Mouse (Mus musculus): ENCODE measurements around the gene Cdc42ep4. TPM values are rescaled to one million over a fixed set of nuclear protein-coding genes. Genes with fewer than 3 reads are reported as not detected.

Cdc42ep4 gene
- polyA plus RNA-seq, 1 experiment from 2014 or later, result 49.5 TPM

DNA sequence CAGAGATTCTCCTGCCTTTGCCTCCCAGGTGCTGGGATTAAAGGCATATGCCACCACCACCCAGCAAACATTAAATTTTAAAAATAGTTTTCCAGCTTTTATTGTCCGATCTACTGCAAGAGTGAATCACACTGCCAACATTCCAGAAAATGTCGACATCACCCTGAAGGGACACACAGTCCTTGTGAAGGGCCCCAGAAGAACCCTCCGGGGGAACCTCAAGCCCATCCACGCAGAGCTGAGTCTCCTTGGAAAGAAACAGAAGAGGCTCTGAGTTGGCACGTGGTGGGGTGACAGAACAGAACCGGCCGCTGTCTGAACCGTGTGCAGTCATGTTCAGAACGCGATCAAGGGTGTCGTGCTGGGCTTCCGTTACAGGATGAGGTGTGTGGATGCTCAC is 4.9 kb upstream of the Cdc42ep4 start:
- H3K9ac ChIP-seq (replicated peaks; ENCODE audit: low read length), result no peak overlapping the region
- 95% methylated on average over 12 of the region's 12 CpGs for WGBS
- H3K4me2 ChIP-seq (ENCODE audit: low read length), result no peak overlapping the region
- ATAC-seq (ENCODE audit: low FRiP score, low TSS enrichment), result no peak
- no peaks in the 10 kb centered on the region for H3K9me3 ChIP-seq (ENCODE audit: control insufficient read depth, low read length)
- no peak overlapping the region for H3K27ac ChIP-seq (replicated peaks; ENCODE audit: low read depth, low read length)
- no peaks in the 10 kb centered on the region for H3K36me3 ChIP-seq (ENCODE audit: control insufficient read depth, insufficient read depth, low read length)
- H3K4me3 ChIP-seq (replicated peaks; ENCODE audit: low read depth, low read length), result no peak overlapping the region
- DNase-seq, result no peak
- no peaks in the 10 kb centered on the region for H3K27me3 ChIP-seq (ENCODE audit: control insufficient read depth, insufficient read depth, low read length)
- H3K4me1 ChIP-seq (ENCODE audit: control insufficient read depth, insufficient read depth, low read length), result peaks cover 6% of the 10 kb centered on the region; the same call in 1 of the 2 replicates

- WGBS, result 93% methylated on average over 14 of the region's 14 CpGs
- H3K4me1 ChIP-seq (ENCODE audit: control insufficient read depth, insufficient read depth, low read length), result peaks cover 6% of the 10 kb centered on the region; the same call in 1 of the 2 replicates
- no peak for ATAC-seq (ENCODE audit: low FRiP score, low TSS enrichment)
These were observed 4.2 kb upstream of the Cdc42ep4 start for GRCm38 (mm10) chr11:113755878-113756277.

DNA sequence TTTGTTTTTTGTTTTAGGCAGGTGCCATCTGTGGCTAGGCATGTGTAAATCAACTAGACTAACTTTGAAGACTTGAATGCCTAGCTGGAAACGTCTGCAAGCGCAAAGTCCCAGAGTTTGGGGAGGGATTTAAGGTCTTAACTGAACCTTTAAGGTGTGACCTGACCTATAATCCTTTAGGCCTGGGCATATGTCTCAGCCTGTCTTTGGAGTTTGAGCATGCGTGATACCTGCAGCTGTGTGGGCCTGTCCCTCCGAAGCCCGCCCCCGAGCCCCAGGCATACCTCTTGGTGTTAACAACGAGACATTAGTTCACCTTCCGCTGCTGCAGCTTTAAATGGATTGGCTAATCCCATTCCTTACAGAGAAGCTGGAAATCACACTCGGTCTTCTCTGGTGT is 3.2 kb upstream of the Cdc42ep4 start:
- no peaks in the 10 kb centered on the region for H3K9me3 ChIP-seq (ENCODE audit: control insufficient read depth, low read length)
- H3K36me3 ChIP-seq (ENCODE audit: control insufficient read depth, insufficient read depth, low read length), result no peaks in the 10 kb centered on the region
- no peak overlapping the region for H3K4me2 ChIP-seq (ENCODE audit: low read length)
- H3K4me1 ChIP-seq (ENCODE audit: control insufficient read depth, insufficient read depth, low read length), result peaks cover 11% of the 10 kb centered on the region
- no peak overlapping the region for H3K9ac ChIP-seq (replicated peaks; ENCODE audit: low read length)
- H3K4me3 ChIP-seq (replicated peaks; ENCODE audit: low read depth, low read length), result no peak overlapping the region
- ATAC-seq (ENCODE audit: low FRiP score, low TSS enrichment), result no peak
- H3K27ac ChIP-seq (replicated peaks; ENCODE audit: low read depth, low read length), result no peak overlapping the region
- H3K27me3 ChIP-seq (ENCODE audit: control insufficient read depth, insufficient read depth, low read length), result no peaks in the 10 kb centered on the region
- no peak for DNase-seq
- 34% methylated on average over 9 of the region's 9 CpGs for WGBS

More at GRCm38 (mm10) chr11:113755878-113756277, 4.2 kb upstream of the Cdc42ep4 start:
- Histone ChIP-seq H3K4me3 (replicated peaks; ENCODE audit: low read depth, low read length) (no peak overlapping the region), H3K9me3 (ENCODE audit: control insufficient read depth, low read length) (no peaks in the 10 kb centered on the region), H3K27me3 (ENCODE audit: control insufficient read depth, insufficient read depth, low read length) (no peaks in the 10 kb centered on the region), H3K36me3 (ENCODE audit: control insufficient read depth, insufficient read depth, low read length) (no peaks in the 10 kb centered on the region), H3K9ac (replicated peaks; ENCODE audit: low read length) (no peak overlapping the region), H3K27ac (replicated peaks; ENCODE audit: low read depth, low read length) (no peak overlapping the region), H3K4me2 (ENCODE audit: low read length) (no peak overlapping the region)
- no peak for DNase-seq

GRCm38 (mm10) chr11:113752685-113753430 is 1.2 kb upstream of the Cdc42ep4 start:
- 94% methylated on average over 10 of the region's 10 CpGs for WGBS
- Histone ChIP-seq H3K4me3 (replicated peaks; ENCODE audit: low read depth, low read length) (no peak overlapping the region), H3K4me2 (ENCODE audit: low read length) (no peak overlapping the region), H3K9ac (replicated peaks; ENCODE audit: low read length) (no peak overlapping the region), H3K36me3 (ENCODE audit: control insufficient read depth, insufficient read depth, low read length) (no peaks in the 10 kb centered on the region), H3K4me1 (ENCODE audit: control insufficient read depth, insufficient read depth, low read length) (peaks cover 31% of the 10 kb centered on the region), H3K27me3 (ENCODE audit: control insufficient read depth, insufficient read depth, low read length) (no peaks in the 10 kb centered on the region), H3K9me3 (ENCODE audit: control insufficient read depth, low read length) (no peaks in the 10 kb centered on the region), H3K27ac (replicated peaks; ENCODE audit: low read depth, low read length) (no peak overlapping the region)
- DNase-seq (no peak), ATAC-seq (ENCODE audit: low FRiP score, low TSS enrichment) (no peak)

DNA sequence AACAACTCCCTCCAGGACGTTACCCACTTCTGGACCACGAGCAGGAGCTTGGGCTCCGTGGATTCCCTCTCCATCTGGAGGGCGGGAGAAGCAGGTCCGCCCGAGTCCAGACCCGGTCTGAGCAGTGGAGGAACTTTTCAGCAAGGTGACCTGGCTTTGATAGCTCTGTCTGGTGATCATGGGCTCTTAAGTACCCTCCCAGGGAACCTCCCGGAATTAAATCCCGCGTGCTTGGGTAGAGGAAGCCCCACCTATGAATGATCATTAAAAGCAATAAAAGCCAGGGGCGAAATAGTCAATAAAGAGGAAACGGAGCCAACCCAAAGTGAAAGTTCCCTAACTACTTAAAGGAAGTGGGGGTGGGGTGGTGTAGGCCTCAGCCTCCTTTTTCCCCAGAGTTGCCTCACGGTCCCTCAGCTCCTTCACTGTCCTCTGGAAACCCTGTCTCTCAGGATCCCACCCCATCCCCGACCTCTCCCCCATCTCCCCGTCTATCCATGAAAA is 529 bp upstream of the Cdc42ep4 start:
- no peak for DNase-seq
- Histone ChIP-seq H3K4me1 (ENCODE audit: control insufficient read depth, insufficient read depth, low read length) (peaks cover 34% of the 10 kb centered on the region), H3K9me3 (ENCODE audit: control insufficient read depth, low read length) (no peaks in the 10 kb centered on the region), H3K27ac (replicated peaks; ENCODE audit: low read depth, low read length) (peak overlapping the region; percentile 93), H3K27me3 (ENCODE audit: control insufficient read depth, insufficient read depth, low read length) (no peaks in the 10 kb centered on the region), H3K9ac (replicated peaks; ENCODE audit: low read length) (peak overlapping the region; percentile 89), H3K36me3 (ENCODE audit: control insufficient read depth, insufficient read depth, low read length) (no peaks in the 10 kb centered on the region; the same call in 1 of the 2 replicates), H3K4me2 (ENCODE audit: low read length) (peak overlapping the region; percentile 80), H3K4me3 (replicated peaks; ENCODE audit: low read depth, low read length) (peak overlapping the region; percentile 87)
- 0 out of 2 replicates have a peak, but pooled peaks have one; percentile 7 for ATAC-seq (ENCODE audit: low FRiP score, low TSS enrichment)
- WGBS, result 28% methylated on average over 15 of the region's 15 CpGs

- Histone ChIP-seq H3K27me3 (ENCODE audit: control insufficient read depth, insufficient read depth, low read length) (no peaks in the 10 kb centered on the region), H3K4me2 (ENCODE audit: low read length) (peak overlapping the region; percentile 80), H3K9me3 (ENCODE audit: control insufficient read depth, low read length) (no peaks in the 10 kb centered on the region), H3K4me3 (replicated peaks; ENCODE audit: low read depth, low read length) (peak overlapping the region; percentile 87), H3K36me3 (ENCODE audit: control insufficient read depth, insufficient read depth, low read length) (no peaks in the 10 kb centered on the region; the same call in 1 of the 2 replicates), H3K27ac (replicated peaks; ENCODE audit: low read depth, low read length) (peak overlapping the region; percentile 93), H3K9ac (replicated peaks; ENCODE audit: low read length) (peak overlapping the region; percentile 89), H3K4me1 (ENCODE audit: control insufficient read depth, insufficient read depth, low read length) (peaks cover 34% of the 10 kb centered on the region)
- WGBS, result under 1% methylated on average over 67 of the region's 67 CpGs
- peak; percentile 49; the same call in 1 of the 2 replicates for ATAC-seq (ENCODE audit: low FRiP score, low TSS enrichment)
- DNase-seq, result peak; percentile 82
These were observed 854 bp downstream of the Cdc42ep4 start for GRCm38 (mm10) chr11:113750571-113751483.

DNA sequence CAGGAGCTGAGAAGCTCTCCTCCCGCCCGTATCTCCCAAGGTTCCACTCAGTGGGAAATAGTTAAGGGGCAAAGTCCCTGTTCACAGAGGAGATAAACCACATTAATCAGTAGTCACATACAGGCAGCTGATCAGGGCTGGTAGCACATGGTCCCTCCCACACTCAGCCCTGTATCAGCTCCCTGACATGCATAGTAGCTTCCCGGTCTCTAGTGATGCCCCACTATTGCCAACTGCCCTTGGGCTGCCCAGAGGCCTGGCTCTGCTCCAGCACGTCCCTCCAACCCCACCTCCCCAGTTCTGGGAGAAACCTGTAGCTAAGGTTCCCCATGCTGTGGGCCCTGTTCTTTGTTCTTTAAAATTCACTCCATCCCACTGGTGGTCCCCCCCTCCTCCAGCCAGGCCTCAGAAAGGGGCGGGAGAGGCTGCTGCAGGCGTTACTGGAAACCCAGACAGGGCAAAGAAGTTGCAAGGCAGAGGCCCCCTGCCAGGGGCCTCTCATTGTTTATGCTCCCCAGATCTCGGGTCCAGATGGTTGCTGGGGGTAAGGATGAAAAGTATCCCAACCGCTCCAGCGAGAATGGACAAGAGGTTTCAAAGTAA is 1.8 kb downstream of the Cdc42ep4 start:
- 2% methylated on average over 9 of the region's 9 CpGs for WGBS
- Histone ChIP-seq H3K4me3 (replicated peaks; ENCODE audit: low read depth, low read length) (peak overlapping the region; percentile 87), H3K27me3 (ENCODE audit: control insufficient read depth, insufficient read depth, low read length) (no peaks in the 10 kb centered on the region), H3K9ac (replicated peaks; ENCODE audit: low read length) (peak overlapping the region; percentile 89), H3K4me2 (ENCODE audit: low read length) (peak overlapping the region; percentile 80), H3K4me1 (ENCODE audit: control insufficient read depth, insufficient read depth, low read length) (peaks cover 34% of the 10 kb centered on the region), H3K36me3 (ENCODE audit: control insufficient read depth, insufficient read depth, low read length) (no peaks in the 10 kb centered on the region; the same call in 1 of the 2 replicates), H3K9me3 (ENCODE audit: control insufficient read depth, low read length) (no peaks in the 10 kb centered on the region), H3K27ac (replicated peaks; ENCODE audit: low read depth, low read length) (peak overlapping the region; percentile 93)
- DNase-seq, result peak; percentile 72
- peak; percentile 28; the same call in 1 of the 2 replicates for ATAC-seq (ENCODE audit: low FRiP score, low TSS enrichment)

Data from midbrain, embryonic 14.5 days (tissue).